ENCODE assay signal across 27 mouse cellular contexts in genomic region chr10:27488452-27488851, GRCm38 (mm10).
A peak's percentile ranks its signal among the peaks of the same experiment; 100 is the strongest.
DNase-seq lines count a peak whose midpoint lies in the region; ATAC-seq and TF ChIP-seq lines count a peak whose summit lies in the region.
"Had no signal": no experiment of that assay in that cellular context is flagged by ENCODE, and none has a peak within 500 bp of the region (broad histone marks: within the 10 kb centered on the region; RNA-seq: fewer than 3 reads in every experiment).

No protein-coding gene starts in this region.

- intact Hi-C loops in left cerebral cortex, adult 2 months (cut with DNase I), result no loop called here
- intact Hi-C loops in left cerebral cortex, postnatal 10 days (cut with DNase I), result no loop called here
- intact Hi-C loops in heart, postnatal 36 days (cut with DNase I), result no loop called here

- no peak overlapping the region for H3K9ac ChIP-seq in heart, embryonic 11.5 days (ENCODE audit: low read depth, low read length)
- H3K9ac ChIP-seq: embryonic facial prominence, embryonic 15.5 days; heart, embryonic 13.5 days; intestine, embryonic 15.5 days; liver, embryonic 13.5 days; lung, embryonic 14.5 days had no signal

- peak; percentile 88 for DNase-seq in heart, adult 11 months
- DNase-seq in left cerebral cortex, adult 2 months (ENCODE audit: extremely low spot score in 1 of 2, low spot score in 2 of 2), result no peak
- DNase-seq in left cerebral cortex, postnatal 10 days (ENCODE audit: extremely low spot score in 1 of 2, low spot score in 2 of 2), result no peak
- peak; percentile 50 for DNase-seq in brain, adult 2 months (ENCODE audit: low read depth, low spot score)
- DNase-seq in heart, postnatal 36 days, result peak; percentile 5 to 24
- DNase-seq in thymus, postnatal 36 days, result no peak
- DNase-seq: adrenal gland, adult 8-10 months; B cell, adult 2 months; cerebellum, adult 18-20 months; cerebellum, postnatal 14 days; embryo, embryonic 11 days; kidney, adult 8-10 months; kidney, postnatal 10 days; liver, embryonic 13.5 days; lung, embryonic 14.5 days; thymus, adult 2 months had no signal

- no peak for ATAC-seq in heart, embryonic 11.5 days (replicated peaks; ENCODE audit: insufficient number of reproducible peaks, low FRiP score, low TSS enrichment)
- ATAC-seq: forebrain, embryonic 14.5 days; hindbrain, embryonic 16.5 days; intestine, embryonic 15.5 days had no signal

- H3K9me3 ChIP-seq in heart, embryonic 11.5 days (replicated peaks; ENCODE audit: control insufficient read depth, low read length), result no peaks in the 10 kb centered on the region
- H3K9me3 ChIP-seq: embryonic facial prominence, embryonic 15.5 days; G1E; heart, embryonic 13.5 days; hindbrain, embryonic 10.5 days; intestine, embryonic 15.5 days; liver, embryonic 13.5 days; midbrain, embryonic 10.5 days had no signal

- H3K4me1 ChIP-seq in heart, embryonic 11.5 days (ENCODE audit: control insufficient read depth, insufficient read depth, low read length), result no peaks in the 10 kb centered on the region
- H3K4me1 ChIP-seq: embryonic facial prominence, embryonic 15.5 days; hindbrain, embryonic 10.5 days; intestine, embryonic 15.5 days; liver, embryonic 13.5 days; midbrain, embryonic 10.5 days had no signal

- no peak for TF ChIP-seq CTCF in left cerebral cortex, adult 2 months (IDR thresholded peaks at IDR 0.05)

- no peak overlapping the region for H3K4me3 ChIP-seq in heart, embryonic 11.5 days (ENCODE audit: low read depth, low read length)
- no peak overlapping the region for H3K4me3 ChIP-seq in left cerebral cortex, adult 2 months
- H3K4me3 ChIP-seq: embryonic facial prominence, embryonic 15.5 days; heart, embryonic 13.5 days; hindbrain, embryonic 10.5 days; intestine, embryonic 15.5 days; liver, embryonic 13.5 days; midbrain, embryonic 10.5 days had no signal

- H3K4me2 ChIP-seq in heart, embryonic 11.5 days, result no peak overlapping the region
- H3K4me2 ChIP-seq: embryonic facial prominence, embryonic 15.5 days; heart, embryonic 13.5 days; intestine, embryonic 15.5 days; liver, embryonic 13.5 days; lung, embryonic 14.5 days had no signal

- H3K36me3 ChIP-seq in heart, embryonic 11.5 days (ENCODE audit: control insufficient read depth, insufficient read depth, low read length), result no peaks in the 10 kb centered on the region
- H3K36me3 ChIP-seq: embryonic facial prominence, embryonic 15.5 days; G1E; heart, embryonic 13.5 days; hindbrain, embryonic 10.5 days; intestine, embryonic 15.5 days; liver, embryonic 13.5 days; midbrain, embryonic 10.5 days had no signal

- H3K27ac ChIP-seq in heart, embryonic 11.5 days (ENCODE audit: low read depth, low read length), result no peak overlapping the region
- peak overlapping the region; percentile 54 for H3K27ac ChIP-seq in left cerebral cortex, adult 2 months
- H3K27ac ChIP-seq: embryonic facial prominence, embryonic 15.5 days; heart, embryonic 13.5 days; hindbrain, embryonic 10.5 days; intestine, embryonic 15.5 days; liver, embryonic 13.5 days; midbrain, embryonic 10.5 days; stomach, postnatal 0 days had no signal

- H3K27me3 ChIP-seq in heart, embryonic 11.5 days (ENCODE audit: control insufficient read depth, insufficient read depth, low read length), result no peaks in the 10 kb centered on the region
- H3K27me3 ChIP-seq: CH12.LX; embryonic facial prominence, embryonic 15.5 days; heart, embryonic 13.5 days; intestine, embryonic 15.5 days; liver, embryonic 13.5 days had no signal

- WGBS in heart, embryonic 11.5 days (ENCODE audit: insufficient replicate concordance), result 69% methylated on average over 1 of the region's 1 CpGs

Comparison
In these comparisons a context has a peak if more than half of its experiments do, and no peak if none do; other contexts are left out.
1. DNase-seq: peak in heart, adult 11 months (single experiment), brain, adult 2 months (single experiment) and heart, postnatal 36 days (2 of 2); none in left cerebral cortex, adult 2 months (0 of 2), left cerebral cortex, postnatal 10 days (0 of 2) and thymus, postnatal 36 days (0 of 2).